Mouse (Mus musculus) erythroblast, embryonic 14.5 days (primary cell): ENCODE results near the gene Parg.

Experiments
- GATA1 ChIP-seq: IDR thresholded peaks from 2 replicates; pipeline ENCODE4 v1.6.1; 2012; ENCODE audit warnings: low read length, inconsistent platforms, mixed read lengths
- TAL1 ChIP-seq: IDR thresholded peaks from 3 replicates; pipeline ENCODE4 v1.6.1; 2012; ENCODE audit warnings: low read length, inconsistent platforms, mixed read lengths

- TF ChIP-seq TAL1 (no peak), GATA1 (no peak)
Measured at GRCm38 (mm10) chr14:32344176-32344575, 142.4 kb downstream of the Parg start.
